ENCODE assay signal across 8 mouse cellular contexts in the genomic region with DNA sequence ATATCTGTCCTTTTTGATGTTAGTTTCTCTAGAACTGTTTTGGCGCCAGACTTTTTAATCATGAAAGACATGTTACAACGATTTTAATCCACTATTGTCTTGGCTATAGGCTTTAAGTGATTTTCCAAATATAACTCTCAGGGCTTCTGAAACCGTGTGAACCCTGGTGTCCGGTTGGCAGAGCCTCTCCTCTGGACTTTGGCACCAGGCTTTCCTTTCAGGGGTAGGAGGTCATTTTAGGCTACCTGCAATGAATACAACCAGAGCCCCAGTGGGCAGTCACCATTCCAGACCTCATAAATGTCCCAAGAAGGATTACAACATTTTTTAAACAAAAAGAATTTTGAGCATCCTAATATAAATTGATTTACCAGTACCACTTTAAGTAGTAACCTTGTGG. TPM values are rescaled to one million over a fixed set of nuclear protein-coding genes. Genes with fewer than 3 reads are reported as not detected.
DNase-seq lines count a peak whose midpoint lies in the region; ATAC-seq and TF ChIP-seq lines count a peak whose summit lies in the region.

No protein-coding gene starts in this region.

- WGBS in intestine, embryonic 14.5 days, result 79% methylated on average over 4 of the region's 4 CpGs
- WGBS in intestine, embryonic 16.5 days, result 81% methylated on average over 4 of the region's 4 CpGs
- 77% methylated on average over 4 of the region's 4 CpGs for WGBS in forebrain, embryonic 14.5 days
- WGBS in liver, embryonic 12.5 days (ENCODE audit: insufficient replicate concordance), result 65% methylated on average over 4 of the region's 4 CpGs

- H3K4me1 ChIP-seq in intestine, embryonic 14.5 days (replicated peaks; ENCODE audit: control insufficient read depth, insufficient read depth, low read length), result peaks cover 7% of the 10 kb centered on the region
- peaks cover 21% of the 10 kb centered on the region for H3K4me1 ChIP-seq in intestine, embryonic 16.5 days (ENCODE audit: control insufficient read depth, insufficient read depth, low read length)
- H3K4me1 ChIP-seq in ES-Bruce4 (ENCODE audit: control insufficient read depth, insufficient read depth, low read length), result peaks cover 4% of the 10 kb centered on the region
- H3K4me1 ChIP-seq in forebrain, embryonic 14.5 days (ENCODE audit: control insufficient read depth, insufficient read depth, low read length), result peaks cover 28% of the 10 kb centered on the region
- H3K4me1 ChIP-seq in liver, embryonic 12.5 days, result peaks cover 46% of the 10 kb centered on the region

- DNase-seq in intestine, embryonic 14.5 days (ENCODE audit: low spot score), result no peak
- no peak for DNase-seq in forebrain, embryonic 14.5 days (ENCODE audit: low spot score)
- no peak for DNase-seq in frontal cortex, postnatal 25 days (ENCODE audit: low spot score in 2 of 2)
- no peak for DNase-seq in adrenal gland, adult 18-20 months (ENCODE audit: low spot score in 2 of 2)
- no peak for DNase-seq in urinary bladder, postnatal 10 days (ENCODE audit: low spot score)

- H3K27me3 ChIP-seq in intestine, embryonic 14.5 days (replicated peaks; ENCODE audit: control insufficient read depth, insufficient read depth, low read length), result no peaks in the 10 kb centered on the region
- no peaks in the 10 kb centered on the region for H3K27me3 ChIP-seq in intestine, embryonic 16.5 days (replicated peaks; ENCODE audit: control insufficient read depth, insufficient read depth, low read length)
- H3K27me3 ChIP-seq in ES-Bruce4 (ENCODE audit: control insufficient read depth, insufficient read depth, low read length, poor library complexity, severe bottlenecking), result no peaks in the 10 kb centered on the region
- no peaks in the 10 kb centered on the region for H3K27me3 ChIP-seq in forebrain, embryonic 14.5 days (replicated peaks; ENCODE audit: control insufficient read depth, insufficient read depth, low read length)
- no peaks in the 10 kb centered on the region for H3K27me3 ChIP-seq in liver, embryonic 12.5 days (replicated peaks)

- H3K27ac ChIP-seq in intestine, embryonic 14.5 days (ENCODE audit: low read depth), result no peak overlapping the region
- no peak overlapping the region for H3K27ac ChIP-seq in intestine, embryonic 16.5 days (ENCODE audit: low read length)
- H3K27ac ChIP-seq in ES-Bruce4 (ENCODE audit: insufficient read depth, low read length), result no peak overlapping the region
- no peak overlapping the region for H3K27ac ChIP-seq in forebrain, embryonic 14.5 days (ENCODE audit: low read depth, low read length)
- no peak overlapping the region for H3K27ac ChIP-seq in liver, embryonic 12.5 days

- H3K9me3 ChIP-seq in intestine, embryonic 14.5 days (ENCODE audit: control insufficient read depth, low read length), result no peaks in the 10 kb centered on the region
- H3K9me3 ChIP-seq in intestine, embryonic 16.5 days (ENCODE audit: control insufficient read depth, low read length), result no peaks in the 10 kb centered on the region
- H3K9me3 ChIP-seq in ES-Bruce4 (replicated peaks; ENCODE audit: control insufficient read depth, insufficient read depth, low read length, poor library complexity, severe bottlenecking), result no peaks in the 10 kb centered on the region
- no peaks in the 10 kb centered on the region for H3K9me3 ChIP-seq in forebrain, embryonic 14.5 days (replicated peaks; ENCODE audit: control insufficient read depth, low read length)
- no peaks in the 10 kb centered on the region for H3K9me3 ChIP-seq in liver, embryonic 12.5 days (replicated peaks)

- peak overlapping the region; percentile 43 for H3K4me2 ChIP-seq in intestine, embryonic 14.5 days (ENCODE audit: low read length)
- H3K4me2 ChIP-seq in intestine, embryonic 16.5 days (ENCODE audit: low read depth, low read length), result no peak overlapping the region
- peak overlapping the region; percentile 96; the same call in 1 of the 2 replicates for H3K4me2 ChIP-seq in forebrain, embryonic 14.5 days (ENCODE audit: low read length)
- peak overlapping the region; percentile 82 for H3K4me2 ChIP-seq in liver, embryonic 12.5 days

- no peak for ATAC-seq in intestine, embryonic 14.5 days (replicated peaks; ENCODE audit: low FRiP score, low TSS enrichment, low read depth)
- no peak for ATAC-seq in intestine, embryonic 16.5 days
- no peak for ATAC-seq in forebrain, embryonic 14.5 days
- no peak for ATAC-seq in liver, embryonic 12.5 days

- no peak overlapping the region for H3K4me3 ChIP-seq in intestine, embryonic 14.5 days (ENCODE audit: low read depth, low read length)
- no peak overlapping the region for H3K4me3 ChIP-seq in intestine, embryonic 16.5 days (ENCODE audit: low read length)
- 0 out of 2 replicates have a peak overlapping the region, but pooled peaks have one; percentile 29 for H3K4me3 ChIP-seq in ES-Bruce4 (ENCODE audit: low read depth, low read length)
- H3K4me3 ChIP-seq in forebrain, embryonic 14.5 days (ENCODE audit: low read depth, low read length), result no peak overlapping the region
- H3K4me3 ChIP-seq in liver, embryonic 12.5 days, result 0 out of 2 replicates have a peak overlapping the region, but pooled peaks have one; percentile 85

- no peak for TF ChIP-seq EP300 in ES-Bruce4 (IDR thresholded peaks at IDR 0.05; ENCODE audit: insufficient read depth, low read depth, low read length)

- no peak for TF ChIP-seq POLR2A in ES-Bruce4 (IDR thresholded peaks at IDR 0.05; ENCODE audit: insufficient read depth, low read length)

- H3K9ac ChIP-seq in intestine, embryonic 14.5 days (ENCODE audit: low read length), result no peak overlapping the region
- H3K9ac ChIP-seq in intestine, embryonic 16.5 days (ENCODE audit: low read depth, low read length), result no peak overlapping the region
- no peak overlapping the region for H3K9ac ChIP-seq in ES-Bruce4 (ENCODE audit: low read depth, poor library complexity, severe bottlenecking)
- no peak overlapping the region for H3K9ac ChIP-seq in forebrain, embryonic 14.5 days (ENCODE audit: low read length)
- H3K9ac ChIP-seq in liver, embryonic 12.5 days, result no peak overlapping the region

- no peak for TF ChIP-seq CTCF in ES-Bruce4 (IDR thresholded peaks at IDR 0.05; ENCODE audit: low read depth, low read length)

- no peaks in the 10 kb centered on the region for H3K36me3 ChIP-seq in intestine, embryonic 14.5 days (ENCODE audit: control insufficient read depth, insufficient read depth, low read length)
- H3K36me3 ChIP-seq in intestine, embryonic 16.5 days (ENCODE audit: control insufficient read depth, insufficient read depth, low read length), result no peaks in the 10 kb centered on the region
- peaks cover 7% of the 10 kb centered on the region; the same call in 1 of the 2 replicates for H3K36me3 ChIP-seq in ES-Bruce4 (ENCODE audit: control insufficient read depth, insufficient read depth, low read length, poor library complexity, severe bottlenecking)
- peaks cover 4% of the 10 kb centered on the region; the same call in 1 of the 2 replicates for H3K36me3 ChIP-seq in forebrain, embryonic 14.5 days (ENCODE audit: control insufficient read depth, insufficient read depth, low read length)
- peaks cover 5% of the 10 kb centered on the region for H3K36me3 ChIP-seq in liver, embryonic 12.5 days

RNA-seq across cellular contexts. Expression of a gene that starts 1.1 kb away (rescaled TPM):
- 20.6 and 41.9 TPM in 2 replicates for polyA plus RNA-seq in intestine, embryonic 14.5 days (2014; fragmentation: Nextera tagmentation; extraction: Ambion mirVana)
- polyA plus RNA-seq in intestine, embryonic 16.5 days (2015; fragmentation: Nextera tagmentation; extraction: Ambion mirVana), result 12.5 and 15.1 TPM in 2 replicates
- 57.3 and 65.4 TPM in 2 replicates for polyA plus RNA-seq in ES-Bruce4 (2011; ENCODE audit: insufficient read depth, insufficient read length, low read depth, missing spikeins)
- polyA plus RNA-seq in forebrain, embryonic 14.5 days (2014; fragmentation: Nextera tagmentation; extraction: Ambion mirVana), result 20.7 and 20.9 TPM in 2 replicates
- polyA plus RNA-seq in liver, embryonic 12.5 days (2016; fragmentation: Nextera tagmentation; extraction: Ambion mirVana), result 44.9 and 45.4 TPM in 2 replicates
- 10 to 100 TPM; 26.7 to 29.9 TPM for total RNA-seq in adrenal gland, adult 18-20 months (2021)

Comparison
In these comparisons a context has a peak if more than half of its experiments do, and no peak if none do; other contexts are left out.
1. H3K4me3 ChIP-seq: peak in ES-Bruce4 (single experiment) and liver, embryonic 12.5 days (single experiment); none in intestine, embryonic 14.5 days (single experiment), intestine, embryonic 16.5 days (single experiment) and forebrain, embryonic 14.5 days (single experiment).